Mouse (Mus musculus): ENCODE results near the gene Peli1.
"Not testable (repeated sequence)": the region's sequence is repeated elsewhere in the genome, so short reads cannot be mapped to it uniquely, and the experiment has no call there.

Gene Peli1

GRCm38 (mm10) chr11:21151672-21152071 is 60.6 kb downstream of the Peli1 start:
- no peak for DNase-seq (ENCODE audit: low spot score in 2 of 2)

- no peak for DNase-seq (ENCODE audit: low spot score in 2 of 2)
Observed at GRCm38 (mm10) chr11:21153111-21153510, 62.0 kb downstream of the Peli1 start.

- no peak for DNase-seq (ENCODE audit: low spot score in 2 of 2)
Observed at GRCm38 (mm10) chr11:21157595-21157994, 66.5 kb downstream of the Peli1 start.

GRCm38 (mm10) chr11:21162093-21162492 is 71.0 kb downstream of the Peli1 start:
- no peak for DNase-seq (ENCODE audit: low spot score in 2 of 2)

GRCm38 (mm10) chr11:21163143-21163542 is 72.1 kb downstream of the Peli1 start:
- DNase-seq (ENCODE audit: low spot score in 2 of 2) = no peak

GRCm38 (mm10) chr11:21163673-21164072 is 72.6 kb downstream of the Peli1 start:
- DNase-seq (ENCODE audit: low spot score in 2 of 2) = no peak

- DNase-seq (ENCODE audit: low spot score in 2 of 2) = no peak
Observed at GRCm38 (mm10) chr11:21164312-21164993, 73.4 kb downstream of the Peli1 start.

GRCm38 (mm10) chr11:21164994-21165560 is 74.0 kb downstream of the Peli1 start:
- no peak for DNase-seq (ENCODE audit: low spot score in 2 of 2)

GRCm38 (mm10) chr11:21166495-21167096 is 75.5 kb downstream of the Peli1 start:
- DNase-seq (ENCODE audit: low spot score in 2 of 2) = no peak

GRCm38 (mm10) chr11:21168828-21169607 is 77.9 kb downstream of the Peli1 start:
- DNase-seq (ENCODE audit: low spot score in 2 of 2) = no peak

- not testable (repeated sequence) for DNase-seq (ENCODE audit: low spot score in 2 of 2)
Observed at GRCm38 (mm10) chr11:21169608-21169860, 78.4 kb downstream of the Peli1 start.

- no peak for DNase-seq (ENCODE audit: low spot score in 2 of 2)
Observed at GRCm38 (mm10) chr11:21172281-21172680, 81.2 kb downstream of the Peli1 start.

- DNase-seq (ENCODE audit: low spot score in 2 of 2) = no peak
Observed at GRCm38 (mm10) chr11:21173926-21174325, 82.8 kb downstream of the Peli1 start.

GRCm38 (mm10) chr11:21174396-21174795 is 83.3 kb downstream of the Peli1 start:
- DNase-seq (ENCODE audit: low spot score in 2 of 2) = peak in 1 of 2 experiments; percentile 72

GRCm38 (mm10) chr11:21175063-21175462 is 84.0 kb downstream of the Peli1 start:
- no peak for DNase-seq (ENCODE audit: low spot score in 2 of 2)

- no peak for DNase-seq (ENCODE audit: low spot score in 2 of 2)
Observed at GRCm38 (mm10) chr11:21176491-21176890, 85.4 kb downstream of the Peli1 start.

GRCm38 (mm10) chr11:21178343-21178742 is 87.3 kb downstream of the Peli1 start:
- DNase-seq (ENCODE audit: low spot score in 2 of 2) = peak; percentile 37 to 50

- no peak for DNase-seq (ENCODE audit: low spot score in 2 of 2)
Observed at GRCm38 (mm10) chr11:21178998-21179645, 88.0 kb downstream of the Peli1 start.

GRCm38 (mm10) chr11:21179873-21180272 is 88.8 kb downstream of the Peli1 start:
- DNase-seq (ENCODE audit: low spot score in 2 of 2) = not testable (repeated sequence)

GRCm38 (mm10) chr11:21180650-21181049 is 89.6 kb downstream of the Peli1 start:
- no peak for DNase-seq (ENCODE audit: low spot score in 2 of 2)

- no peak for DNase-seq (ENCODE audit: low spot score in 2 of 2)
Observed at GRCm38 (mm10) chr11:21181616-21182015, 90.5 kb downstream of the Peli1 start.

GRCm38 (mm10) chr11:21182709-21183108 is 91.6 kb downstream of the Peli1 start:
- DNase-seq (ENCODE audit: low spot score in 2 of 2) = no peak
